Mouse (Mus musculus): ENCODE results near the gene Kirrel. TPM values are rescaled to one million over a fixed set of nuclear protein-coding genes. Genes with fewer than 3 reads are reported as not detected.
A peak's percentile ranks its signal among the peaks of the same experiment; 100 is the strongest.

Gene Kirrel
- polyA plus RNA-seq, 1 experiment from 2014 or later = 25.9 TPM

DNA sequence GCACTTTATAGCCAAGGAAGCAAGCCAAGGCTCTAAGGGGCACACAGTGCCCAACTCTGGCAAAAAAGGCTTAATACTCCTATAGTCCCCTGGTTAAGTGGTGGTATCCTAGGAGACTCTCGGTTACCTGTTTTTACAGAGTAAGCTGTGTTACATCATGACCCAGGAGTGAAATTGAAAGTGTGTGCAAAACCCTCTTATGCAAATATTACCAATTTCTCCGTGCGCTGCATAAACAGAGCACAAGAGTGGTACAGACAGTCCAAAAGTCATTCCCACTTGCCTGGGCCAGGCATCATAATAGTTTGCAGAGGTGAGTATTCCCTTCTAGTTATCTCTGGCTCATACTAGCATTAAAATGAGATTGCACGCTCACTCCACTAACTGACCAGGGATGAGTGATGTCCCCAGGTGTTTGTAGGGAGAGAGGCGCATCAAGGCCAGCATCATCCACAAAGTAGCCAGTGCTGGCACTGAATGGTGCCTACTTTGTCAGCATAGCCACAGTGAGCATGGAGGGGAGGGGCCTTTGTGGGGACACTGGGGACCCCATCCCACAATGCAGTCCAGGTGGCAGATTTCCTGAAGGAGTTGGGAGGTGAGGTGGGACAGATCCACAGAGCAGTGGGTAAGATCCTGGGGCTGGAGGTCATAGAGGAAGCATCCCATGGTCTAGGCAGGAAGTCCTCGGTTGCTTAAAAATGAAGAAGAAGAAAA, 10.3 kb downstream of the Kirrel start:
- Histone ChIP-seq H3K27me3 (no peaks in the 10 kb centered on the region), H3K27ac (no peak overlapping the region), H3K4me1 (peaks cover 86% of the 10 kb centered on the region), H3K36me3 (peaks cover 10% of the 10 kb centered on the region), H3K4me2 (replicated peaks) (no peak overlapping the region), H3K4me3 (no peak overlapping the region), H3K9ac (no peak overlapping the region), H3K9me3 (no peaks in the 10 kb centered on the region)
- 84% methylated on average over 6 of the region's 6 CpGs for WGBS
- no peak for ATAC-seq (ENCODE audit: insufficient number of reproducible peaks, insufficient read depth, low FRiP score, low TSS enrichment)

DNA sequence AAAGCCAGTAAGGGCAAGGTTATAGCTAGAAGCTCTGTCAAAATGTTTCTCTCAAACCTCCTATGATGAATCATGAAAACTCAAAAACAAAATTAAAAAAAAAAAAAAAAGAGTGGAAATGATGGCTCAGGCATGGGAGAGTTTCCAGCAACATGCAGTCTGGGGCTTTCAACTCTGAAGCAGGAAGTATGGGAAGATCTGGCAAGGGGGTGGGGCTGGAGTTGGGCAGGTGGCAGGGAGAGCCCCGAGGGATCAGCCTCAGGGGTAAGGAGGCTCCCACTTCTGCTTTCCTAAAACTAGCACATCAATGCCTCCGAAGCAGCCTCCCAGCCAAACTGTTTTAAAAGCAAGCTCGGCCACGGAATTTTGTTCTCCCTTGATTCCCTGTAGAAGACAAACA, 11.4 kb downstream of the Kirrel start:
- H3K36me3 ChIP-seq = peaks cover 10% of the 10 kb centered on the region
- peaks cover 86% of the 10 kb centered on the region for H3K4me1 ChIP-seq

DNA sequence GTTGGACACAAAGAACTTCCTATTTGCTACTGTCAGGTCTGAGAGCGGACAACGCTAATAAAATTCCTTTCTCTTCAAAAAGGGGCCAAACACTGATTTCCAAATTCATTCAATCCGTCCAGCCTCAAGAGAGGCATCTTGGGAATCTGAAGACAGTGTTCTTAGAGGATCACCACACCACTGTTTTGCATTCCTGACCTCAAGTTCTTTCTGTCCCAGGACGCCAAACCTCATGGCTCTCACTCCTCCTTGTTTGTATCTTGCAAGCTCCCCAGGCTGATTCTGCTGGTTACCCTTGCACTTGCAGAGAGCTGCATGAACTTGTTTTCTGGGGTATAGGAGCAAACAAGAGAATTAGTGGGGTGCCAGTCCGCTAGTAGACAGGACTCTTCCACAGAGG, 12.2 kb downstream of the Kirrel start:
- H3K4me1 ChIP-seq = peaks cover 90% of the 10 kb centered on the region
- ATAC-seq (ENCODE audit: insufficient number of reproducible peaks, insufficient read depth, low FRiP score, low TSS enrichment) = no peak

More for the DNA sequence above, 11.4 kb downstream of the Kirrel start:
- 43% methylated on average over 4 of the region's 4 CpGs for WGBS
- ATAC-seq (ENCODE audit: insufficient number of reproducible peaks, insufficient read depth, low FRiP score, low TSS enrichment) = no peak
- H3K27me3 ChIP-seq = no peaks in the 10 kb centered on the region
- H3K9me3 ChIP-seq = no peaks in the 10 kb centered on the region
- H3K9ac ChIP-seq = no peak overlapping the region
- no peak overlapping the region for H3K4me3 ChIP-seq
- 0 out of 2 replicates have a peak overlapping the region, but pooled peaks have one; percentile 2 for H3K27ac ChIP-seq
- no peak overlapping the region for H3K4me2 ChIP-seq (replicated peaks)

DNA sequence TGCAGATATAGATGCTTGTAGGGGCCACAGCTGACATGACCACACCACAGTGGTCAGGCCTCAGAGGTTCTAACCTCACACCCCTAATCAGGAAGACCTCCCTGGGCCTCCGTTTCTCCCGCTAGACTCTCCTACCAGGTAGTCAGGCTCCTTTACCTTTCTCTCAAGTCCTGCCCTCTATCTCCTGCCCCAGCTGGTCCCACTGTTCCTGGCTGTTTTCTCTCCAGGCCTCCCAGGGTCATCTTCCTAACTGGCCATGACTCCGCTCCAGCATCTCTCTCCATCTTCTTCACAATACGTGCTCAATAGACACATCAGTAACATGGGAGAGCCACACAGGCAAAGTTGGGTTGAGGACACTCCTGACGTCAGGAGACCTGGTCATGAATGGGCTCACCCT, 12.9 kb downstream of the Kirrel start:
- Histone ChIP-seq H3K4me2 (replicated peaks) (no peak overlapping the region), H3K27ac (0 out of 2 replicates have a peak overlapping the region, but pooled peaks have one; percentile 54), H3K4me1 (peaks cover 94% of the 10 kb centered on the region), H3K27me3 (no peaks in the 10 kb centered on the region), H3K36me3 (peaks cover 10% of the 10 kb centered on the region), H3K9ac (no peak overlapping the region), H3K4me3 (no peak overlapping the region), H3K9me3 (no peaks in the 10 kb centered on the region)
- ATAC-seq (ENCODE audit: insufficient number of reproducible peaks, insufficient read depth, low FRiP score, low TSS enrichment) = no peak
- 77% methylated on average over 5 of the region's 5 CpGs for WGBS

More for the DNA sequence above, 12.2 kb downstream of the Kirrel start:
- 69% methylated on average over 5 of the region's 5 CpGs for WGBS
- Histone ChIP-seq H3K4me3 (no peak overlapping the region), H3K27ac (no peak overlapping the region), H3K9ac (no peak overlapping the region), H3K9me3 (no peaks in the 10 kb centered on the region), H3K4me2 (replicated peaks) (no peak overlapping the region), H3K27me3 (no peaks in the 10 kb centered on the region), H3K36me3 (peaks cover 10% of the 10 kb centered on the region)

DNA sequence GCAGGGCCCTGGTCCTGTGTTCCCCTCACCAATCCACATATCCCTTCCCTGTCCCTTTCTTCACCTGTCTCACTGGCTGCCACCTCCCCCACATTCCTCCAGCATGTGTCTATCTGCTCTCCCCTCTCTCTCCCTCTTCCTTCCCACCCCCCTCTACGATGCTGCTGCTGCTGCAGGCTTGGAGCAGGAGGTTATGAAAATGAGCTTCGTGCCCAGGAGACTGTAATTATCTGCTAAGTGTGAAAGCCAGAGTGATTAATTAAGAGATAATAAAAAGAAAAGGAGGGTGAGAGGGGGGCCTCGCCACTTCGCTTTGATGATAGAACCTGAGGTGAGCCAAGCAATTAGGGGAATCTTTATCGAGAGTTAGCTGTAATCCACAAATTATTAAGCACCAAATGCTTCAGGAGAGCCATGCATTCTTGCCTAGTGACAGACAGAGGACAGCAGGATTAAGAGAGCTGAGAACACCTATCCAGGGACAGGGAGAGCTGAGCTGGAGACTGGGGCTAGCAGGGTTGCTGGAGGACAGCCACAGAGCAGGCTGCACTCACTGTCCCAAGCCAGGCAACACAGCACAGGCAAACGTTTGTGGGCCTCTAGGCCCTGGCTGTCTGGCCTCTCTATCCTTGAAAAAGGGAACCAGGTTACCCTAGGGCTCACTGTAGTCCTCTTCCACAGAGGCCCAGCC, 13.6 kb downstream of the Kirrel start:
- no peak for ATAC-seq (ENCODE audit: insufficient number of reproducible peaks, insufficient read depth, low FRiP score, low TSS enrichment)
- Histone ChIP-seq H3K9ac (no peak overlapping the region), H3K4me3 (no peak overlapping the region), H3K27ac (peak overlapping the region; percentile 54; the same call in 1 of the 2 replicates), H3K27me3 (no peaks in the 10 kb centered on the region), H3K9me3 (no peaks in the 10 kb centered on the region), H3K4me1 (peaks cover 90% of the 10 kb centered on the region), H3K36me3 (peaks cover 11% of the 10 kb centered on the region), H3K4me2 (replicated peaks) (no peak overlapping the region)
- WGBS = 34% methylated on average over 6 of the region's 6 CpGs

DNA sequence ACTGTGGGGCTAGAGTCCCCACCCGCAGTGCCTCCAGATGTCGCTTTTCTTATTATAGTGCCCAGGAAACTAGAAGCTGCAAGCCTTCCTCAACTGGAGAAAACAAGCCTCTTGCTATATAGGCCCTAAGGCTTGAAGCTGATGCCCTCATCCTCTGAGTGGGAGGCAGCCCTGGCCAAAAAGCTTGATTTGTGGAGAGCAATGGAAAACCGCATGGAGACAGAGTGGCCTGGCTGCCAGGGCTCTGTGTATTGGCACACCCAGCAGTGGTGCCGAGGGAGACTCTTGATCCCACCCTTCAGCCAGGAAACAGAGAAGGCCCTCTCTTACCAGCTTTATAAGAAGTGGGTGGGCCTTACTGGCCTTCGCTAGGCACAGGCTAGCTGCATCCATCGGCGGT, 15.4 kb downstream of the Kirrel start:
- H3K27ac ChIP-seq = peak overlapping the region; percentile 97
- H3K36me3 ChIP-seq = peaks cover 14% of the 10 kb centered on the region
- no peak for ATAC-seq (ENCODE audit: insufficient number of reproducible peaks, insufficient read depth, low FRiP score, low TSS enrichment)
- WGBS = 48% methylated on average over 7 of the region's 7 CpGs
- H3K9me3 ChIP-seq = no peaks in the 10 kb centered on the region
- peak overlapping the region; percentile 44 for H3K4me2 ChIP-seq (replicated peaks)
- no peak overlapping the region for H3K4me3 ChIP-seq
- H3K9ac ChIP-seq = peak overlapping the region; percentile 24; the same call in 1 of the 2 replicates
- no peaks in the 10 kb centered on the region for H3K27me3 ChIP-seq
- peaks cover 91% of the 10 kb centered on the region for H3K4me1 ChIP-seq

DNA sequence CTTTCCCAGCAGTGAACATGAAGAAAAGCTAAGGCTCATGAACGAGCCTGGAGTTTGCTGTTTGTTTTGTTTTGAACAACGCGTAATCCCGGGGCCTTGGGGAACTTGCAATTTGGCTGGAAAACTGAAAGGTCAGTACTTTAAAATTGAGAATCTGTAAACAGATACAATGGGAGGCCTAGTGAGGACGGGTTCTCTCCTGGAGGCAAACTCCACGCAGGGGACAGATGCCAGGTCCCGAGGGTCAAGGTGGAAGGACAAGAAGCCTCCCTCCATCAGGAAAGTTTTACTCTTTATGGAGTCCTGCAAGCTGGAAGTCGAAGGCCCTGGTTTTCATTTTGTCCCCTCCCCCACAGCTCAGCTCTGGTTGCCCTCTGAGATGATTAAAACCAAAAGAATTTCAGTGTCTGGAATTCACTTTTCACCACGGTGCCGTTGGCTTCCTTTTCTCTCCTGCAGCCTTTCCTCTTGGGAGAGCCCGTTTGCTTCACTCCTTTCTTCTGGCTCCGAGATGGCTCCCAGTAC, 16.7 kb downstream of the Kirrel start:
- Histone ChIP-seq H3K9me3 (no peaks in the 10 kb centered on the region), H3K4me3 (0 out of 2 replicates have a peak overlapping the region, but pooled peaks have one; percentile 0), H3K27me3 (no peaks in the 10 kb centered on the region), H3K36me3 (peaks cover 13% of the 10 kb centered on the region), H3K4me1 (peaks cover 91% of the 10 kb centered on the region), H3K4me2 (replicated peaks) (peak overlapping the region; percentile 44), H3K27ac (peak overlapping the region; percentile 97), H3K9ac (peak overlapping the region; percentile 42)
- 3% methylated on average over 12 of the region's 12 CpGs for WGBS
- ATAC-seq (ENCODE audit: insufficient number of reproducible peaks, insufficient read depth, low FRiP score, low TSS enrichment) = no peak; the same call in 1 of the 2 replicates

DNA sequence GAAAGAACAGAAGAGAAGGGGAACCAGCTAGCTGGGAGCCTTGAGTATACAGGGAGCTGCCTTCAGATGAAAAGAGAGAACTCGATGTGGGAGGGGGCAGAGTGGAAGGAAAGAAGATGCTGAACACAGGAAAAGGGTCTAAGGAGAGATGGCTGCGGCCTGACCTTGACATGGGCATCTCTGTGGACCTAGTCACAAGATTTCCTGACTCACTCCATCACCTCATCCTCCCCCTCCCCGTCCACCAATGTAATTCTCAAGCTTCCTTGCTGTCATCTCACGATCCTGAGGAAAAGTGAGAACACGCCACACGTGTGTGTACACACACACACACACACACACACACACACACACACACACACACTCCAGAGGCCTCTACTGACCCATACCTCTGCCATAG, 17.2 kb downstream of the Kirrel start:
- peak overlapping the region; percentile 44 for H3K4me2 ChIP-seq (replicated peaks)
- peaks cover 8% of the 10 kb centered on the region for H3K36me3 ChIP-seq
- peaks cover 89% of the 10 kb centered on the region for H3K4me1 ChIP-seq
- WGBS = 15% methylated on average over 6 of the region's 6 CpGs
- H3K9me3 ChIP-seq = no peaks in the 10 kb centered on the region
- ATAC-seq (ENCODE audit: insufficient number of reproducible peaks, insufficient read depth, low FRiP score, low TSS enrichment) = no peak
- H3K27me3 ChIP-seq = no peaks in the 10 kb centered on the region
- H3K9ac ChIP-seq = peak overlapping the region; percentile 42
- no peak overlapping the region for H3K4me3 ChIP-seq
- peak overlapping the region; percentile 97 for H3K27ac ChIP-seq

DNA sequence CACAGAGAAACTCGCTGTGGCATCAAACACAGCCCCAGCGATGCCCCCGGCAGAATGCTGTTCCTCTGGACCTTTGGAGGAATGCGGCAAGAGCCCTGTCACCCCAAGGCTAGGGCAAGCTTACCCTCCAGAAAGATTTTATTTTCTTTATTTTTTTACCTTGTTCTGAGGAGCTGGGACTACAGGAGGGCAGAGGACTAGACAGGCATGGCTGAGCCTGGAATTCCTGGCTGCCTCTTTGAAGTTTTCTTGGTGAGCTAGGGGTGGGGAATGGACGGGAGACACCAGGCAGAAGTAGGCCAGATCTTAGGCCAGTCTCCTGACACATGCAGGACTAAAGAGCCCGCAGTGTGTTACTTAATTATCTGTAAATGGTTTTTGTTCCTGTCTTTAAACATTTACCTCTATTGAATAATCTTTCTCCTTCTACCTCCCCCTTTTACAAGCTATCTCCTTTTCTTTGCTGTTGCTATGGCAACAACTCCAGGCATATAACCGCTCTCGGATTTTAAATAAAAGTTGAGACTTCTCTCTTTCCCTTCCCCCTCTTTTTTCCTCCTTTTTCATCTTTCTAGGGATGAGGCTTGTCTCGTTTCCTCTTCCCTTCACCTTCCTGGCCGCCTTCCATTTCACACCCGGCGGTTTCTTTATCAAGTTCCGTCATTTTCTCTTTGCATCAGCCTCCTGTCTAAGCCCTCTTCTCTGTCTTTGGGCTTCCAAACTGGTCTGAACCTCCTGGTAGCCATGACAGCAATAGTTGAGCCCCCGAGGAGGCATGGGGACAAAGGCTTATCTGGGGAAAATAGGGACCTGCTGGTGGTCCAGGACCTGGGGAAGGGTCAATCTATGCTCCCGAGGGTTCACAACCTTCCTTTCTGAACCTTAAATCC, 19.9 kb downstream of the Kirrel start:
- no peak overlapping the region for H3K9ac ChIP-seq
- 39% methylated on average over 15 of the region's 15 CpGs for WGBS
- no peak for ATAC-seq (ENCODE audit: insufficient number of reproducible peaks, insufficient read depth, low FRiP score, low TSS enrichment)
- H3K36me3 ChIP-seq = 0 out of 2 replicates have a peak, but pooled peaks cover 3% of the 10 kb centered on the region
- H3K27me3 ChIP-seq = no peaks in the 10 kb centered on the region
- H3K27ac ChIP-seq = peak overlapping the region; percentile 63
- no peak overlapping the region for H3K4me3 ChIP-seq
- H3K9me3 ChIP-seq = no peaks in the 10 kb centered on the region
- H3K4me1 ChIP-seq = peaks cover 92% of the 10 kb centered on the region
- H3K4me2 ChIP-seq (replicated peaks) = no peak overlapping the region

DNA sequence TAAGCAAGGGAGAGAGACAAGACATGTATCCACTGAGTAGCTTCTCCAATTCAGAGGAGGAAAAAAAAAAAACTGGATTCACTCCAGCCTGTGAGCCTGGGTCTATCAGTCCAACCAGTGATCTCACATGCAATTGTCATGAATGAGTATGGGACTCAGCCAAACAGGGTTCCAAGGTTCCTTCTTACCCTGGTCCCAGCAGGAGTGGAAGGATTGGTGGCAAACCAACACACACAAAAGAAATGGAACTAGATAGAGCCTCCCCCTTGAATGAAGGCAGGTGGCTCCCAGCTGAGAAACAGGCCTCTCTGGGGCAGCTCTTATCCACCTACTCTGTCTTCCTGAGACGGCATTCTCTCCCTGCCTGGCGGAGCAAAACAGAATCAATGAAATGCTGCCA, 21.5 kb downstream of the Kirrel start:
- Histone ChIP-seq H3K27me3 (no peaks in the 10 kb centered on the region), H3K9ac (no peak overlapping the region), H3K27ac (peak overlapping the region; percentile 32), H3K4me1 (peaks cover 92% of the 10 kb centered on the region), H3K36me3 (0 out of 2 replicates have a peak, but pooled peaks cover 3% of the 10 kb centered on the region), H3K9me3 (no peaks in the 10 kb centered on the region), H3K4me3 (no peak overlapping the region), H3K4me2 (replicated peaks) (no peak overlapping the region)
- WGBS = 35% methylated on average over 2 of the region's 2 CpGs
- no peak for ATAC-seq (ENCODE audit: insufficient number of reproducible peaks, insufficient read depth, low FRiP score, low TSS enrichment)

DNA sequence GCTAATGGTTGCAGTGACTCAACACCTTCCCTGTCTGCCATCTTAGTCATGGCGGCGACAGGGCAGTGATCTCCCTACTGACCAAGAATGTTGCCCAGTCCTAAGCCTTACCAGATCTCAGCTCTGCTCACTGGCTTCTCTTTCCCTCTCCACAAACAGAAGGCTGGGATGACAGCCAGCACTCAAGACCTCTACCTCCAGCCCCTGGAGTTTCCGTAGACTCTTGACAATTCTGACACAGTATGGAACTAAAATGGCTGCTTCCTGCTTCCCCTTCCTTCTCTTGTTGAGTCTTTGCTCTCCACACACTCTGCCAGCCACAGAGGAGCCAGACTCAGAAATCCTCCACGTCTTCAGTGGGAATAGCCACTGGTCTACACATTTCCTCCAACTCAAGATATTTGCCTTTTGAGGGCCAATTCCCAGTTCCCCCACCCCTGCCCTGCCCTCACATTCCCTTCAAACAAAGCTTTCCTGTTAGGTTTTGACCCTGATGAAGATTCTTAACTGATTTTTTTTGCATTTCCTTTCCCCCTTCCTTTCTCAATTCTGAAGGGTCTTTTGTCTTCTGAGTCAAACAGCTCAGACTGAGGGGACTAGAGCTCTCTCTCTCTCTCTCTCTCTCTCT, 22.3 kb downstream of the Kirrel start:
- 64% methylated on average over 4 of the region's 4 CpGs for WGBS
- Histone ChIP-seq H3K4me3 (no peak overlapping the region), H3K9me3 (no peaks in the 10 kb centered on the region), H3K9ac (no peak overlapping the region), H3K4me1 (peaks cover 89% of the 10 kb centered on the region), H3K27ac (peak overlapping the region; percentile 98), H3K4me2 (replicated peaks) (no peak overlapping the region), H3K27me3 (no peaks in the 10 kb centered on the region), H3K36me3 (0 out of 2 replicates have a peak, but pooled peaks cover 5% of the 10 kb centered on the region)
- ATAC-seq (ENCODE audit: insufficient number of reproducible peaks, insufficient read depth, low FRiP score, low TSS enrichment) = no peak
